Mouse (Mus musculus) E14TG2a.4 (cell line): ENCODE measurements around the gene Gm6657.

Experiments used
- CTCF ChIP-seq: conservative IDR thresholded peaks from 2 replicates; pipeline ENCODE4 v1.5.1; 2014; ENCODE audit warnings: low read length
- POU5F1 ChIP-seq: IDR thresholded peaks from 2 replicates; pipeline ENCODE4 v1.6.1; 2014; ENCODE audit warnings: low read length, borderline replicate concordance

DNA sequence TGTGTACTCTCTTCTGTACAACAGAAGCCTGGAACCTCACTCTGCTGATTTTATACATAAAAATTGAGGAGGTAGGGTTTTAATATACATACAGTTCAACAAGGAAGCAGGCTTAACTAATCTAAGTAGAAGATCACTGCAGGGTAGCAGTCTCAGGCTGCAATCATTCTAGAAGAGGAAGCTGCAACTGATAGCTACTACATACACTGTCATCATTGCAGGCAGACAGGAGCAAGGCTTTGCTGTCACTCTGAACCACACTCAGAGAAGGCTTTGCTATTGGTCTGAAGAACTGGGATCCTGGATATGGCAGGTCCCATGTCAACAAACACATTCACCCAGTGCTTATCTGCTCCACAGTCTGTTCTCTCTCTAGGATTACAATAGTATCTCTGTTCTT is 23.9 kb upstream of the Gm6657 start:
- TF ChIP-seq CTCF (no peak), POU5F1 (no peak)
